Mouse (Mus musculus): ENCODE measurements around the gene Zdhhc6.

Gene Zdhhc6

DNA sequence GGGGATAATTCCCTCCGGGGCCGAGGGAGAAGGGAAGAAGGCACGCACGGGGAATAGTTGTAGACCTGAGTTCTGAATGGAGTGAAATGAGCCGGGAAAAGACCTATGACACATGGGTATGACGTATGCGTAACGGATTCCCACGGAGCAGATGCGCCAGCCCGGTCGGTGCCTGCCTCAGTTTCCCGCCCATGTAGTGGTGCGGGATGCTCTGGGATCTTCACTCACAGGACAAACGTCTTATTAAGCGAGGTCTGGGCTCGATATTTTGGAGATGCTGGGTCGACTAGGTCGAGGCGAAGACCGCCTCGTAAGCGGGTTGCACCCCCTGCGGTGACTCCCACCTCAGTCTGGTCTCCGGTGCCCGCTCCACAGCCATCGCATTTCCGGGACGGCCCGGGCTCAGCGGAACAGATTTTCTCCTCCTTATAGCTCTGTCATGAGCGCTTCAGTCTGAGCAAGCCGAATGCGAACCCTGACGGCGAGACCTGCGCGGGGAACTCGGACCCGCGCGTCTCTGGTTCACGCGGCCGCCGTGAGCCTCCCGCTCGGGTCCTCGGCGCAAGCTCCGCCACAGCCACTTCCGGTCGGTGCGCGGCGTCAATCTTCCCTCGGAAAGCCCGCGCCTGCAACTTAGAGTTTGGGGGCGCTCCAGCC lies at the start of gene Zdhhc6:
Gene Zdhhc6 (minus strand): TSS at position 581 of the 657 bp plus-strand sequence.
- DNase-seq: peak; percentile 94

DNA sequence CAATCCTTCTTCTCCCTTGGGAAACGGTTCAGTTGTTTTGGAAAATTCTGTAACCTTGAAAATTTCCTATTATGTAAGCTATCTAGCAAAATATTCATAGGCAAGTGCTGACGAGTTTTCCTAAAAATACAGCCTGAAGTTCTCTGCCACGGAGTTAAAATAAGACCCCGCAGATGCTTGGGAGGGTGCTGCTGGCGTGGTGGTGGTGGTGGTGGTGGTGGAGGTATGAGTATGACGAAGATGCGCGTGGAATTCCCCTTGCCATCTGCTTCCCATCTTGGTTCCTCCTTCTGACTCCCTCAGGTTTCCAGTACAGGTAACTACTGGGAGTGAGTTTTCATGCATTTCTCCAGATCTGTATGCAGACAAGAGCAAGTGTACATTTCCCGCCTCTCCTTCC lies 46.8 kb upstream of the Zdhhc6 start:
- DNase-seq: no peak

DNA sequence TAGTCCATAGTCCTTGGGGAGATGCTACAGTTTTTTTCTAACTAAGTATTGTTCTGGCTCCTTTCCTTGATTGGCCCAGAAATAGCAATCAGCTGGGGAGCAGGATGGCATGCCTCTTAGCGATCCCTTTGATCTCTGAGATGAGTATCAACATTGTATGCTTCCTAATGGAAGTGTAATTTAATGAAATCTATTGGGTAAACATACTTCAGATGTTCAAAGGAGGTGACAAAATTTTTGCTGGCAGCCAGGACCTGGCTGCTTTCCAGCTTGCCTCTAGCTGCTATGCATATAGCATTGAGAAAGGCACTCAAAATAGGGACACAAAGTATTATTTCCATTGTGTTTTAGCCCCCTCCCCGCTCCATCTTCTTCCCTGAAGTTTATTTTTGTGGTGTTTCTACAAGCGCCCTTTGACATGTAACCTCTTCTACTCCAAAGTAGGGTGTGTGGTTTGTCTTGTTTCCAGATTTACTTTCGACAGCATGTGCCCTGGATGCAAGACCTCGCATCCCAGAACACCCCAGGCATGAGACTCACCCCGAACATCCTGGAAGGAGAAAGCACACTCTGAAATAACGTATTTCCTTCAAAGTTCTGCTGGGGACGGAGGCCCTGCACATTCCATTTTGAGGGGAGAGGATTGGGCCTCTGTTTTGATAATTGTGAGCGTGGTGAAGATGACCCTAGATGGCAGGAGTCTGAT lies 35.0 kb upstream of the Zdhhc6 start:
- DNase-seq: peak in 1 of 2 experiments; percentile 20

DNA sequence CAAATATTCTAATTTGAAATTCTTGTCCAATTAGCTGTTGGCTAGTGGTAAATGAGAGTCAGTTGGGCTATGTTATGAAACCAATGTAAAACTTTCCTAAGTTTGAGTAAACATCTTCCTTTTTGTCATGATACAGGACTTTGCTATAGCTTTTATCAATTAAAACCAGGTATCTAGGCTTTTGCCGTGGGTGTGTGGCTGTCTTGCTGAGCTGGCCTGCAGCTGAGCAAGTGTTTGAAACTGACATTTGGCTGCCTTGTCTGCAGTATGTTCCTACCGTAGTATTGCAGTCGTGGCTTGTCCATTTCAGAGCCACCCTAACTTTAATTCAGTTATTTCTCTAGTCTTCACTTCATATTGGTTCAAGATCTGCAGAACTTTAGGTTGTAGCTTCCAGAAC lies 32.4 kb upstream of the Zdhhc6 start:
- DNase-seq: no peak

DNA sequence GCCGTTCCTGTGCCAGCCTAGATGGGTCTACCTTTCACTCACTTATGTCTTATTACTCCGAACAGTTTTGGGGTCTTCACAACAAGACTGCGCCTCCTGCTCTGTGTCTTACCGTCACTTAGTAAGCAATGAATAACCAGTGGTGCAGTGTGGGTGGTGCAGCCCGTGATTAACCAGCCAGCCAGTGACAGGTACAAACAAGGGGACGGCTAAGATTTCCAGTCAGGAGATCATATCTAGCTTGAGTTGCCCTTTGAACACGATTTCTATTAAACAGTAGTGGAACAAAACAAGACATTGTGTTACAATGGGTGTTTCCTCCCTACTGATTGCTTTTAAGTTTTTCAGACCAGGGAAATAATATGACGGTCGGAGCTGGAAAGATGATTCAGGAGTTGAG lies 27.4 kb upstream of the Zdhhc6 start:
- DNase-seq: no peak

DNA sequence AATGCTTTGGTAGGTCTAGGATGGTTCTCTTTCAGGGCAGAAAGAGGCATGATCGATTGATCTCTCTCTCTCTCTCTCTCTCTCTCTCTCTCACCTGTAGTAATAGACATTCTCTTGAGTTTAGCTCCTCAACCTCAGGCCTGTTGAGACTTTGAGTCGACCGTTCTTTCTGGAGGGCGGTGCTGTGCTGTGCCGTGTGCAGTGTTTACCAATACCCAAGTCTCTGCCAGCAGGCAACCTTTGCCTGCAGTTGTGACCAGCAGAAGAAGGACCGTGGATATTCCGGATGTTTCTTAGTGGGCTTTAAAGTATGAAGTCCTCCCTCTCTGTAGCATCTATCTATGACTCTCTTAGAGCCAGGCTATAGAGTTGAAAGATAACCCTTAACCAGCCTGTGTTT lies 26.6 kb upstream of the Zdhhc6 start:
- DNase-seq: no peak

DNA sequence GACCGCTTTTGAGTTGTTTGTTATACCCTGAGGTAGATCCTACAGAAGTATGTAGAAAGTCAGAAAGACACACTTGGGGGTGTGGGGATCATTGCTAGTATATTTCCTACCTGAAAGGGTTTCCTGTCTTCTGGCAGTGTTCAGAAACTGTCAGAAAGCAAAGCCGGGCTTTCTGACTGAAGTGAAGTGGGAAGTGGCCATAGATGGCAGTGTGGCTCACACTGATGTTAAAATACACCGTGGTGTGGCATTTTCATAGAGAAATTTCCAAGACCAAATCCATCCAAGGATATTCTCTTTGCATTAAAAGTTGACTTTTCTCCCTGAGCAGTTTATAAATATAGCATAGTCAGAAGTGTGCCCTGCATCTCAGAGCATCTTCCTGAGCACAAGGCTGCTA lies 25.5 kb upstream of the Zdhhc6 start:
- peak in 1 of 2 experiments; percentile 9 for DNase-seq

DNA sequence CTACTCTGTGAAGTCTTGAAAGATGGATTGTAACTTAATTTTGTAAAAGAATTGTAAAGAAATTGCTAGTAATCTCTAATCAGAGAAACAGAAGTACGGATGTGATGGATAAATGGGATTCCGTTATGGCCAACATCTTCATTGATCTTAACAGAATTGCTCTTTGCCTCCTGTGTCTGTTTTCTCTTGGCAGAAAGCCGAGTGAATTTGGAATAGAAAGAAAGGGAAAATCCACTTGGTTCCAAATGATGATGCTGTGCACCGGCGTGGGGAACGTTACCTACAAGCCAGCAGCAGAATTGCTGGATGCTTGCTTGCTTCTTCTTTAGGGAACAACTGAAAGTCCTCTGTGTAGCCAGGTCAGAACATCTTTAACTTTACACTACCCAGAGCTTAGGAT lies 24.7 kb upstream of the Zdhhc6 start:
- peak in 1 of 2 experiments; percentile 14 for DNase-seq

DNA sequence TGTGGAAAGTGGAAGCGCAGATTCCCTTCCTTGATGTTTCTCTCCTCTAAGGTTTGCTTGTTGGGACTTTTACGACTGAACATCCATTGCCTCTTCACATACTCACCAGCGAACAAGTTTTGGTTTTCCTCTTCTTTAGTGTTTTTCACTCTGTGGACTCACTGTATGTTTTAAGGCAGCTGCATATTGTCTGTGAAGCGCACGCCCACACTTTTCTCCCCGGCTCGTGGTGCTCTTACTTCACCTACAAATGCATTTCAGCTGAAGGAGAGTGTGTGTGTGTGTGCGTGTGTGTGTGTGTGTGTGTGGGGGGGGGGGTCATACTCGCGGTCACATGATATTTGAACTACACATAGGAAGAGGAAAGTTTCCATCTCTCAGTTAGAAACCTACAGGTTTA lies 21.8 kb upstream of the Zdhhc6 start:
- DNase-seq: no peak

DNA sequence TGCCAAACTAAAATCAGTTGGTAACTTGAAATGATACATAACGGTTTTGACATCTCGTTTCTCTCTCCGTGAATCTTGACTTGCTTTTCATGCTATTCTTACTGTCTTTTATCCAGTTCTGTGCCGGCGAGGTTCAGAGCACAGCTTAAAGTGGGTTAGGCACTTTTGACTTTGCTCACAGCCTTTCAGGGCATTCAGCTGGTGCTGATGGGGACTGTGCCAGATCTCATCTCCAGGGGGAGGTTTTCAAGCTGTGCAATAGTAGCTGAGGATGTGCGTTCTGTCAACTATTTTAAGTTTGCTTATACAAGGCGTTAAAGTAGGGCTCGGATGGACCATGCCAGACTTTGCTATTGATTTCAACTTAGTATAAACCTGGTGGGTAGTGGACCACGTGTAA lies 21.2 kb upstream of the Zdhhc6 start:
- no peak for DNase-seq

DNA sequence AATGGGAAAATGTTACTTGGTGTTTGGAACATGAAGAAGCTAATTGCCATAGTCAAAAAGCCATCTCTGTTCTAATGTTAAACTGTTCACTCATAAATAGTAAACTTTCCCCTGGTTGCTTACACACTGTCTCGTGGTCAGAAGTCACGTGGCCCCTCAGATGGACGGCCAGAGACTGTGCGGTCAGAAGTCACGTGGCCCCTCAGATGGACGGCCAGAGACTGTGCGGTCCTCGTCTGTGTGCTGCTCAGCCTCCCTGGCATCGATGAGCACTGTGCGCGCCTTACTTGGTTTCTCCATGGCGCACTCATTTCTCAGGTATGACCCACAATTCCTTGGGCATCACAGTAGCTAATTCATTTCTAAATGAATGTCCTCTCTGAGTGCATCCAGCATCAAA lies 20.6 kb upstream of the Zdhhc6 start:
- DNase-seq: no peak

DNA sequence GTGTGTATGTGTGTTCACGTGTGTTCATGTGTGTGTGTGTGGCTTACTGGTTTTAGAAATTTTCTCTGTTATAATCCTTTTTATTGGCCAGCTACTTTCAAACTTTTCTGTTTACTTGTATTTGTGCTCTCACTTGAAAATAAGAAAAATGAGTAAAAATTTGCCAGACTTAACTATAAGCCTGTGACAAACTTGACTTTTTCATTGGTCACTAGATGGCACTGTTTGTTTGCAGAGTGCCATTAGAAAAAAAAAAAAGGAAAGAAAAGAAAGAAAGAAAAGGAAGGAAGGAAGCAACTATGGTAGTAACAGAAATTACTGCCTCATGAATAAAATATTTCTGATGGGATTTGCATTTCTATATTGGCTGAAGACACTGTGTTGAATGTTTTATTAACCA lies 20.0 kb upstream of the Zdhhc6 start:
- DNase-seq: peak; percentile 17 to 56

DNA sequence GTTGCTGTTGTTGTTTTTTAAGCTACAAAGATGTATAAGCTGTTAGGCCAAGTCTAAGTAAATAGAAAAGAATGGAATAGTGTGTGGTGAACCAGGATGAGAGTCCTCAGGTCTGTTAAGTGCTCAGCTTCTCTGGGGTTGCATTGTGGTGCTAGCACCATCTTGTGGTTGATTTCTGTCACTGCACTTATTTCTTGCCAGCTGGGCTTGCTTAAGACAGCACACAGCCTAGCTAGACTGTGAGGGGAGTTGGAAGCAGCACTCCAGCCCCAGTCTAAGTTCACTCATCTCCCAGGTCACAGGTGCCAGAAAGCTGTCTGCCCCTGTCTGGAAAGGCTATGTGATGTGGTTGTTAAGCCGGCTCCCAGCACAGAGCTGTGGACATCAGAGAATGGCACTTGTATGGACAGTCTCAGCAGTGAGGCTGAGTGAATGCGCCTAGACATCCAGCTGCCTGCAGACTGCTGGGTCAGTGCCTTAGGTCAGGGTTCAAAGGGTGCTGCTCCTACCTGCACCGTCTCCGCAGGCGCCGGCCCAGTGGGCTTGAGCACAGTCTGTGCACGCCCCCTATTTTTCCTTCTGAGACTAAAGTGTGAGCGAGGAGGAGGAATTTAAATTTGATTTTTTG lies 16.9 kb upstream of the Zdhhc6 start:
- peak; percentile 74 to 82 for DNase-seq

DNA sequence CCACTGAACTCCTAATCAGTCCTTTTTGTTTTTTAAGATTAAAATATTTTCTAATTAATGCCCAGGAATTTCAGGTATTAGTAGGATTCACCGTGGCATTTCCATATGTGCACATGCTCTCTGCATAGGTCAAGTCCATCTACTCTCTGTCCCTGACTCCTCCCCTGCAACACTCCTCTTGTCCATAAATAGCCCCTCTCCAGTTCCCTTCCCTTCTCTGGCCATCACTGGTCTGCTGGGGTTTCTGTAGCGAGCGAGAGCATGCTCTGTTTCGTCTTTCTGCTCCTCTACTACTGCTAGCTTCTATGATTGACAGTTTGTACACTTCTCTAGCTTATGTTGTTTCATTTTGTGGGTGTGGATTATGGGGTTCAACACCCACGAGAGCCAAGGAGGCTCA lies 15.9 kb upstream of the Zdhhc6 start:
- DNase-seq: no peak

DNA sequence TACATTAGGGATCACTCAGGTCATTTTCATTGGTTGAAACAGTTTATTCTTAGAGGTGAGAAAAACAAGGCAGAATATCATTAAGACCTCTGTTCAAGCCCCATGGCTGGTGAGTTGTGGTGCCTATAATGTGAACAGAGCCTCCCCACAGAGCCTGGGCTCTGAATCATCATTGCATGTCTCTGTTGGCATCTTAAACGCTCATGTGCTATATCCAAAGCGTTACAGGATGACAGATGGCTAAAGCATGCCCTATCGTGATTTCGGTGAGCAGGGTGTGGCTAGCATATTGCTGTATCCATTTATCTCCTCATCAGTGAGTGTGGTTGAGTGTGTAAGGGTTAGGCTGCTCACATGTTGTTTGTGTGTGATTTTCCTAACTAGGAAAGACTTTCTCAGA lies 11.7 kb upstream of the Zdhhc6 start:
- peak; percentile 40 to 53 for DNase-seq

DNA sequence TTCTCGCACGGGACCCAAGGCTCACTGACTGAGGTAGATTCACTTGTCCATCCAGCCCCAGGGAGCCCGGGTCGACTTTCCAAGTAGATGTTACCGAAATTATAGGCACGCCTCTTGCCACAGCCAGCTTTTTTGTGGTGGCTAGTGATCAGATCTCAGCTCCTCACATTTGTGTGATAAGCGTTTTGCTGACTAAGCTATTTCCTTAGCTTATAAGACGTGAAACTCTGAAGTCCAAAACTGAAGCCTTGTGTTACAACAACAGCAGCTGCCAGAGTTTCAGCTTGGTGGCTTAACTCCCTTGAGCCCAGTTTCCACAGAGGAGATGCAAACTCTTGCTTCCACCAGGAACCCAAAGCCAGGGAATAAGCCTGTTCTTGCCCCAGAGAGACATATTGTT lies 6.8 kb upstream of the Zdhhc6 start:
- no peak for DNase-seq

DNA sequence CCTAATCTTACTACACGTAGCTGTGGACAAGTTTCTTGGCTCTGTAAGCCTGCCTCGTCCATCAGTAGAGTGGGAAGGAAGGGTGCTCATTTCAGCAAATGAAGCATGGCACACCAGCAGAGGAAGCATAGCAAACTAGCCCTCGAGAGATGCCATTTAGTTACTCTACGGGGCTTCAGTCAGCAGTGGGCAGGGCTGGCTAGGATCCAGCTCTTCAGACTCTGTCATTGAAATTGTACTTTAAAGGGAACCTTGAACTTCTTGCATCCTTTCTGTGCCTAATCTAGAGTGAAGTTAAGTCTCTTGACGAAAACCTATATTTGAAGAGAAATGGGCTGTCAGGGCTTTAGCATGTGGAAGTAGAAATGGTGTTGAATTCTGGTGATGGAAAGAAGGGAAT lies 3.7 kb upstream of the Zdhhc6 start:
- DNase-seq: no peak

DNA sequence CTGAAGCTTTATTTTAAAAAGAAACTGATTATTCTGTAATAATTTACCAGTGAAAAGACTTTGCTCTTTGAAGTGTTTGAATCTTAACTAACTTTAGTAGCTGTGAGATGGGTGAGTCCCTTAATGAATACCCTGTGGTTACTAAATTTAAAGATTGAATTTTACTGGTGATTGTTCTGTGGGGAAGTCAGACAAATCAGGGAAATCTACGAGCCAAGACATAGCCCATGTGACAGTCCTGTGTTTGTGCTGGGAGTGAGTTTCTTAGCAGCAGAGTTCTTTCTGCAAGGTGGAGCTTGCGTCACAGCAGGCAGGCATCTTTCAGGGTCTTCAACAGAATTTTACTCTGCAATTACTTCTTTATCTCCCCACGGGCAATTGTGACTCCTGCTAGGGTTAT lies 3.2 kb upstream of the Zdhhc6 start:
- no peak for DNase-seq

DNA sequence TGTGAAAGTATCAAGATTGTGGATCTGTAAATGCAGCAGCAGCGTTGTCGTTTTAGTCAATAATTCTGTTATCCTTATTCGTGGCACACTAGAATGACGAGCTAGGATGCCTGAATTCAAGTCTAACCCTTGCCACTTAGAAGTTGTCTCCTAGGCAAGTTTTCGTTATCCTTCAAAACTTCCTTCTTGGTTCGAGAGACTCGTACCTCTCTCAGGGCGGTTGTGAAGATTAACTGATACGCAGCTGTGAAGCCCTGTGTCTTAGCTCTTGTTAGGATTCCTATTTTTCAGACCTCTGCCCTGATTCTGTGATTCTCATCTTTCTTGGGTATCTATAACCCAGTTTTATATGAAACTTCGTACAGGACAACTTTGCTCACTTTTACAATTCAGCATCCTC lies 1.1 kb upstream of the Zdhhc6 start:
- DNase-seq: no peak

DNA sequence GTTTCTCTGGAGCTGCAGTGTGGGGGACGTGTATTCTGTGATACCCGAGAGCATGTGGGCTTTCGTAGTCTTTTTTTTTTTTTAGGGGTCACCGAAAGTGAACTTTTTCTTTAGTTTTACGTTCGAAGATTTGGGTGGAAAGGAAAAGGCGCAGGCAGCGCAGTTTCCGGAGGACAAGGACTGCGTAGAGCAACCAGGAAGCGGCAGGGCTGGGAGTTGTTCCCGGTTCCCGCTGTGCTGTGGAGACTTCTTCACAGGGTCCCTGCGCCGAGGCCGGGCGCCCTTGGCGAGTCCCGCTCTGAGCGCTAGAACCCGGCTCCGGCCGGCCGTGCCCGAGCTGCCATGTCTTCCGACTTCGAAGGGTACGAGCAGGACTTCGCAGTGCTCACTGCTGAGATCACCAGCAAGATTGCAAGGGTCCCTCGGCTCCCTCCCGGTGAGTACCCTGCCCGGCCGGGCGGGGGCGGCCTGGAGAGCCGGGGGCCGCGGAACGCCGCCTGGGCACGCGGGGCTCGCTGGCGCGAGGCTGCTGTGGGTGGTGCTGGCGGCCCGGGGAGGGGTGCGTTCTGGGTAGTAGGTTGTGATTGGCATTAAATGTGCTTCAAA lies 380 bp upstream of the Zdhhc6 start, which contains the start of gene Vti1a:
Gene Vti1a (plus strand): TSS at position 187 of the 606 bp plus-strand sequence.
- peak; percentile 98 to 99 for DNase-seq

DNA sequence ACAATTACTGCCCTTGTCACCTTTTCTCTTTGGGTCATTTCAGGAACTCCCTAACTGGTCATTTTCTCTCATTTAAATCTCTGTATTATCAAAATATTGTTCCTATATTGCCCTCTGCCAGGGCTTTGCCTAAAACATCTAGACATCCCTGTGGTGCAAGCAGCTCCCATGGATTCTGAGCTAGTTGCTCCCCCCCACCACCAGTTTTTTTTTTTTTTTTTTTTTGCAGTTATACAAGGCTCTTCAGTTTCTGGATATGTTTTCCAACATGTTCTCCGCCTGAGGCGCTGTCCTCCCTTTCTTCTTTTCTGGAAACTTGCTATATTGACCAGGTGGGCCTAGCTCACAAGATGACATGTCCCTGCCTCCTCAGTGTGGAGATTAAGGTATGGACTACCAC lies 2.2 kb downstream of the Zdhhc6 start:
- DNase-seq: no peak

DNA sequence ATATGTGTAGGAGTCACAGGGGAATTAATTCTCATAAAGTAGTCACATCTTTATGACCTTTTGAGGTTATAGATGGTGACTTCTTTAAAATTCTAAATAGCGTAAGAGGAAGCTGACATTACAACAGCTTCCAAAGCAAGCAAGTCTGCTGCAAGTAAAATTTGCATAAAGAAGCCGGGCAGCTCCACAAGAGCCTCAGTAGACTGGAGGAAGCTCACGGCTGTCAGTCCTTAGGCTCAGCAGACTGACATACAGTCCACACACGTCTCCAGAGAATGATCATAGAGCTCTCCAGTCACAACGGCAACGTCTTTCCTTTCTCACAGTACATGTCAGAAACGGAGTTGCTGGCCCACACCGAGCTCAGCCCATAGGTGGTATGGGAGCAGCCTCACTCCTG lies 4.0 kb downstream of the Zdhhc6 start:
- DNase-seq: no peak

DNA sequence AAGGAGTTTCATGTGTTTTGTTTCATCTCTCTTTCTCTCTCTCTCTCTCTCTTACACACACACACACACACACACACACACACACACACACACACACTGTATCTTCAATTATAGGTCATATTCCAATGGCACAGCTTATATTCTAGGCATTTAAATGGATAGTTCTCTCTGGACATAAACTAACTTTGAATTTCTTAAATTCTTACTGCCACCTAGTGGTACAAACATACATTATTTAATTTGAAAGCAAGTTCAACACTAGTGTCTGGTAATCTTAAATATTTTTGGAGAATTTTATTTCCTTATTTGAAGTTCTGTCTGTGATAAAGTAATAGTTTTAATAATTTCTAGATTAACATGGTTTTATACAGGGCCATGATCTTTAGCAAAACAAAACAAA lies 10.8 kb downstream of the Zdhhc6 start:
- DNase-seq: peak in 1 of 2 experiments; percentile 9

DNA sequence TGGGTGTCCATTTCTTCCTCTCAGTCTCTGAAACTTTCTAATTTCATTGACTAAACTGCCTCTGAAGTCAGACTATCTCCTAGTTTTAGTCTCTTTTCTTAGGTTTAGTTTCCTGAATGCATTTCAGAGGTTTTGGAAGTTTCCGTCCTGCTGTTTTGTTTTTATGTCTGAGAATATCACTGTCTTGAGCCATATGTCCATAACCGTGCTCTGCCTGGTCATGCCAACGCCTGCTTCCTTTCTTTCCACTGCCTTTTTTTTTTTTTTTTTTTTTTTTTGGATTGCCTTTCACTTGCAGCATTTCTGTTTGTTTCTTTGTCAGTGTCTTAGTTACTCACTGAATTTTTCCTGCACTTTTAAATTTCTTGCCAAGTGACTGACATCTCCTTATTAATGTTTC lies 15.3 kb downstream of the Zdhhc6 start:
- DNase-seq: no peak
